Mouse (Mus musculus) left cerebral cortex, postnatal 36 days (tissue): ENCODE measurements around the gene Tedc1. TPM values are rescaled to one million over a fixed set of nuclear protein-coding genes. Genes with fewer than 3 reads are reported as not detected.

Source experiments
- DNase-seq, 2 experiments: peaks; one replicate each; pipeline ENCODE4 v3.0.0; 2021 to 2022; ENCODE audit warnings: low spot score in 2 of 2, mixed read lengths in 1 of 2
- intact Hi-C: fragments of 180-260 bp; cut with DNase I; formaldehyde crosslinking; loops from one replicate; pipeline ENCODE4 v1.15.1; 2025
- total RNA-seq, 2 experiments: library from RNA; stranded (reverse); gene quantifications; 2 replicates each; pipeline ENCODE4 v1.2.3; 2021

Tedc1 gene
- total RNA-seq, 2 experiments from 2014 or later: 1.5 to 2.1 TPM

- intact Hi-C loops: no loop called here
- DNase-seq: no peak
These were observed 17.0 kb upstream of the Tedc1 start for GRCm38 (mm10) chr12:113138901-113139864.

GRCm38 (mm10) chr12:113139908-113140615 lies 16.2 kb upstream of the Tedc1 start, which contains the start of gene Crip2:
Gene Crip2 (plus strand): TSS chr12:113140236.
- DNase-seq: peak; percentile 92 to 94
- intact Hi-C loops: loop anchor here (5.0 kb wide), 1 partner anchor 47 kb away; the partner anchor contains the start of gene Tmem121

GRCm38 (mm10) chr12:113140616-113141411 lies 15.4 kb upstream of the Tedc1 start:
- intact Hi-C loops: loop anchor here (5.0 kb wide), 1 partner anchor 46 kb away; the partner anchor contains the start of gene Tmem121
- DNase-seq: no peak

GRCm38 (mm10) chr12:113141531-113141973 lies 14.7 kb upstream of the Tedc1 start:
- DNase-seq: no peak
- intact Hi-C loops: loop anchor here (5.0 kb wide), 1 partner anchor 46 kb away; the partner anchor contains the start of gene Tmem121

DNA sequence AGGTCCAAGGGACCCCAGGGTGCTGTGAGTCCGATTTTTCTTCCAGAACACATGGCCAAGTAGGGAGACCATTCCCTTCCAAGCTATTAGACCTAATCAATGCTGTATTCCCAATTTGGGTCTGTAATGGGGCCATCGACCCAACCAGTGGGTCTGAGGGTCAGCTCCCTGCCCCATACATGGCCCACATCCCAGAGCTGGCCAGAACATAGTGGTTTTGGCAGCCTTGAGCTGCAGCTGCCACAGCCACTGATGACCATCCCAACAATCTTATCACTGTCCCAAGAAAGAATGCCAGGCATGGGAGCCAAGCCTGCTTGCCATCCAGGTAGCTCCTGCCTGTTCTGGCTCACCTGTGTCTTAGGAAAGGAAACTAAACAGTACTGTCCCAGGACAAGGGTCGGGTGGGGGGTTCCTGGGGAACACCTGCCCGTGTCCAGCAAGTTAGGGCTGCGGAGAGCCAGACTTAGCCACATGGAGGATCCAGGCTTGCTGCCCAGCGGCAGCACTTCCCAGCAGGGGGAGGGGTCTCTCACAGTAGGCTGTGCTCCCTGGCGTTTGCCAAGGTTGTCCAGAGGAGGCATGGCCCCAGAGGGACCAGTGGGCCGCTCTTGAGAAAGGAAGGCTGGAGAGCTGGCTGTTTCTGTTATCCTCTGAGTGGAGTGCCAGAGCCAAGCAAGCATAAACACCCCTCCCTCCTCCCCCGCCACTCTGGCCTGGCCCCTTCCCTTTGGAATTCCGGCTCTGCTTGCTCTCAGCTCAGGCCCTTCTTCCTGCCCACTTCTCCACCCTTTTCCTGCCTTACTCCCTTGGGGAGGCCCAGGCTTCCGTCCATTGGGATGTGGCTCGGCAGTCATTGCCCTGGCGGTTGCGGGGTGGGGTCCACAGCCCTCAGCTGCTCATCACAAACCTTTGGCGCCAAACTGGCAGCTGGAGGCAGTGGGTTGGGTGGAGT lies 13.9 kb upstream of the Tedc1 start:
- intact Hi-C loops: loop anchor here (5.0 kb wide), 1 partner anchor 45 kb away; the partner anchor contains the start of gene Tmem121
- DNase-seq: peak; percentile 43 to 57

- no peak for DNase-seq
- intact Hi-C loops: loop anchor here (5.0 kb wide), 1 partner anchor 44 kb away; the partner anchor contains the start of gene Tmem121
These were observed 13.1 kb upstream of the Tedc1 start for GRCm38 (mm10) chr12:113143164-113143563.

DNA sequence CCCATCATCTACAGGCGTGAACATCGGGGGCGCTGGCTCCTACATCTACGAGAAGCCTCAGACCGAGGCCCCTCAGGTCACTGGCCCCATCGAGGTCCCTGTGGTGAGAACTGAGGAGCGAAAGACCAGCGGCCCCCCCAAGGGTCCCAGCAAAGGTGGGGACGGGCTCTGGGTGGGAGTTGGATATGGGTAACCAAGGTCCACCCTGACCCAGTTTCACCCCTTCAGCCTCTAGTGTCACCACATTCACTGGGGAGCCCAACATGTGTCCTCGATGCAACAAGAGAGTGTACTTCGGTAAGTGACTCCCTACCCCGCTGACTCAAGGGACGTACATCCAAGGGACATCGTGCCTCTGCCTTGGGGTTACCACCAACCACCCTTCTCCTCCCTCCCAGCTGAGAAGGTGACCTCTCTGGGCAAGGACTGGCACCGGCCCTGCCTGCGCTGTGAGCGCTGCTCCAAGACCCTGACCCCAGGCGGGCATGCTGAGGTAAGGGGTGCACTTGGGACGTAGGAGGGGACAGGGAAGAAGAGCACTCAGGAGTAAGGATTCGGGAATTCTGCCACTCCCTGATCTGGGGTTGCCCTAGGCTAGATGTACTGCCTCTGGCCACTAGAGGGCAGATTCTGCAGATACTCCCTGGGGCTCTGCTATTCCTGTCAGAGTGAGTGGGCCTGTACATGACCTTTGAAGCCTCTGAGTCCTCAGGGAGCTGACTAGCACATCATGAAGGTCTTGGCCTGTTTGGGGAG lies 12.0 kb upstream of the Tedc1 start:
- no peak for DNase-seq
- intact Hi-C loops: loop anchor here (5.0 kb wide), 1 partner anchor 43 kb away; the partner anchor contains the start of gene Tmem121

GRCm38 (mm10) chr12:113144886-113145285 lies 11.3 kb upstream of the Tedc1 start:
- intact Hi-C loops: loop anchor here (5.0 kb wide), 1 partner anchor 42 kb away; the partner anchor contains the start of gene Tmem121

GRCm38 (mm10) chr12:113145591-113145990 lies 10.6 kb upstream of the Tedc1 start:
- no peak for DNase-seq

More at GRCm38 (mm10) chr12:113144886-113145285, 11.3 kb upstream of the Tedc1 start:
- DNase-seq: no peak

GRCm38 (mm10) chr12:113146112-113147057 lies 9.8 kb upstream of the Tedc1 start, which contains the start of gene Crip1:
Gene Crip1 (plus strand): TSS chr12:113146316.
- intact Hi-C loops: no loop called here

More at GRCm38 (mm10) chr12:113145591-113145990, 10.6 kb upstream of the Tedc1 start:
- intact Hi-C loops: no loop called here

DNA sequence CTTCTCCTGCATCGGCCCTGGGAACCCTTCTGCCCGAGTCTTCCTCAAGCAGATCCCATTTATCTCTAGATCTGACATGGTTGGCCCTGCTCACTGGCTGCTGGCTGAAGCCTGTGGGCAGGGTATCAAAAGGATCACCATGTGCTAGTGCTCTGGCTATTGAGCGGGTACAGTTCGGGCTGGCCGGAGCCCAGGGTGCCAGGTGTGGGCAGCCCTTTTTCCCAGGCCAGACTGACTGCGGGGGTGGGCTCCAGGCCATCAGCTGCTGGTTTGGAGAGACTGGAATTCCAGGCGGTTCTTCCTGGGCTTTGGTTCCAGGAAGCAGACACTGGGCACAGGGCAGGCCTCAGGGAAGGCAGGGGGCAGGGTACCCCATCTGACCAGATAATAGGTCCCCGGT lies 8.7 kb upstream of the Tedc1 start:
- intact Hi-C loops: no loop called here
- no peak for DNase-seq

More at GRCm38 (mm10) chr12:113146112-113147057, 9.8 kb upstream of the Tedc1 start, which contains the start of gene Crip1:
- peak; percentile 80 to 87 for DNase-seq

- intact Hi-C loops: no loop called here
- no peak for DNase-seq
These were observed 7.7 kb upstream of the Tedc1 start for GRCm38 (mm10) chr12:113148381-113149035.

GRCm38 (mm10) chr12:113149341-113149740 lies 6.9 kb upstream of the Tedc1 start:
- no peak for DNase-seq
- intact Hi-C loops: no loop called here

DNA sequence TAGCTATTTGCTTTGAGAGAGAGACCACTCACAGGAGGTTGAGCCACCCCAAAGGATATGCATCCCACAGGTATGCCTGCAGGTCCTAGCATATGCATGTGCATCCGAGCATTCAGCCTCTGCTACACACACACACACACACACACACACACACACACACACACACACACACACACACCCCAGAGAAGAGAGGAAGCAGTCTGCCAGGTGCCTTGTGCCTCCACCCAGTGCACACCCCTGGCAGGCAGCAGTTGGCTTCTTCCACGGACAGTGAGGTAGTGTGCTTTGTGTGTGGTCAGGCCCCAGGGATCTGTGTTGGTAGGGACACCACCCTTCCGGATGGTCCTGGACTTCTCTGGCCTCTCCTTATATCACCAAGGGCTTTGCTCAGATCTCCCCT lies 6.3 kb upstream of the Tedc1 start:
- intact Hi-C loops: no loop called here

GRCm38 (mm10) chr12:113150591-113150990 lies 5.6 kb upstream of the Tedc1 start:
- intact Hi-C loops: no loop called here
- DNase-seq: no peak

More for the DNA sequence above, 6.3 kb upstream of the Tedc1 start:
- DNase-seq: no peak
